Comparison of ENCODE assay signal across 23 mouse cellular contexts in genomic region chr5:57779951-57780350, GRCm38 (mm10).
"Had no signal": no experiment of that assay in that cellular context is flagged by ENCODE, and none has a peak within 500 bp of the region (broad histone marks: within the 10 kb centered on the region; RNA-seq: fewer than 3 reads in every experiment).

No protein-coding gene starts in this region.

- H3K36me3 ChIP-seq: heart, embryonic 13.5 days; heart, embryonic 15.5 days; hindbrain, embryonic 13.5 days; hindbrain, embryonic 15.5 days; kidney, embryonic 15.5 days; limb, embryonic 10.5 days; limb, embryonic 12.5 days had no signal

- ATAC-seq: hindbrain, postnatal 0 days; intestine, embryonic 16.5 days had no signal

- H3K4me1 ChIP-seq: hindbrain, embryonic 13.5 days; kidney, embryonic 15.5 days; limb, embryonic 10.5 days; limb, embryonic 12.5 days had no signal

- H3K4me3 ChIP-seq: heart, adult 2 months; heart, embryonic 13.5 days; heart, embryonic 15.5 days; hindbrain, embryonic 13.5 days; hindbrain, embryonic 15.5 days; kidney, embryonic 15.5 days; left cerebral cortex, adult 2 months; limb, embryonic 10.5 days; limb, embryonic 12.5 days had no signal

- H3K9ac ChIP-seq: heart, embryonic 13.5 days; heart, embryonic 15.5 days; hindbrain, embryonic 13.5 days; hindbrain, embryonic 15.5 days; kidney, embryonic 15.5 days; limb, embryonic 12.5 days had no signal

- H3K9me3 ChIP-seq: heart, embryonic 13.5 days; heart, embryonic 15.5 days; hindbrain, embryonic 13.5 days; hindbrain, embryonic 15.5 days; kidney, embryonic 15.5 days; limb, embryonic 10.5 days; limb, embryonic 12.5 days had no signal

- H3K4me2 ChIP-seq: heart, embryonic 11.5 days; heart, embryonic 13.5 days; heart, embryonic 15.5 days; hindbrain, embryonic 13.5 days; hindbrain, embryonic 15.5 days; kidney, embryonic 15.5 days; limb, embryonic 12.5 days had no signal

- H3K27ac ChIP-seq: heart, adult 2 months; heart, embryonic 13.5 days; heart, embryonic 15.5 days; hindbrain, embryonic 13.5 days; hindbrain, embryonic 15.5 days; hindbrain, postnatal 0 days; kidney, embryonic 15.5 days; kidney, postnatal 0 days; left cerebral cortex, adult 2 months; limb, embryonic 10.5 days; limb, embryonic 12.5 days had no signal

- H3K27me3 ChIP-seq: heart, embryonic 13.5 days; heart, embryonic 15.5 days; hindbrain, embryonic 13.5 days; hindbrain, embryonic 15.5 days; kidney, embryonic 15.5 days; limb, embryonic 12.5 days had no signal

- DNase-seq: gastrocnemius, postnatal 14 days; gastrocnemius, postnatal 36 days; heart, adult 11 months; heart, adult 2 months; heart, postnatal 14 days; heart, postnatal 36 days; kidney, adult 11 months; kidney, adult 2 months; kidney, adult 9 months; kidney, postnatal 14 days; kidney, postnatal 36 days had no signal
